Mouse (Mus musculus): Measurements from ENCODE around the gene Stk39. TPM values are rescaled to one million over a fixed set of nuclear protein-coding genes. Genes with fewer than 3 reads are reported as not detected.

Stk39 gene
- polyA plus RNA-seq, 1 experiment from 2014 or later, result 1.9 TPM

GRCm38 (mm10) chr2:68270836-68271235 is 201.2 kb downstream of the Stk39 start:
- Histone ChIP-seq H3K36me3 (no peaks in the 10 kb centered on the region), H3K27me3 (no peaks in the 10 kb centered on the region), H3K4me3 (replicated peaks) (no peak overlapping the region), H3K4me2 (no peak overlapping the region), H3K4me1 (replicated peaks) (no peaks in the 10 kb centered on the region), H3K9ac (no peak overlapping the region), H3K9me3 (replicated peaks) (no peaks in the 10 kb centered on the region), H3K27ac (no peak overlapping the region)
- ATAC-seq (ENCODE audit: low read depth) (no peak), DNase-seq (no peak)
- WGBS (ENCODE audit: insufficient replicate concordance), result 77% methylated on average over 6 of the region's 6 CpGs

GRCm38 (mm10) chr2:68269646-68270045 is 202.4 kb downstream of the Stk39 start:
- H3K4me1 ChIP-seq (replicated peaks), result no peaks in the 10 kb centered on the region

GRCm38 (mm10) chr2:68264826-68265225 is 207.2 kb downstream of the Stk39 start:
- DNase-seq (no peak), ATAC-seq (ENCODE audit: low read depth) (no peak)
- Histone ChIP-seq H3K27me3 (no peaks in the 10 kb centered on the region), H3K9ac (no peak overlapping the region), H3K4me3 (replicated peaks) (no peak overlapping the region), H3K36me3 (no peaks in the 10 kb centered on the region), H3K27ac (no peak overlapping the region), H3K4me1 (replicated peaks) (no peaks in the 10 kb centered on the region), H3K9me3 (replicated peaks) (no peaks in the 10 kb centered on the region), H3K4me2 (no peak overlapping the region)
- 72% methylated on average over 5 of the region's 5 CpGs for WGBS (ENCODE audit: insufficient replicate concordance)

More at GRCm38 (mm10) chr2:68269646-68270045, 202.4 kb downstream of the Stk39 start:
- no peak for DNase-seq
- Histone ChIP-seq H3K27ac (no peak overlapping the region), H3K9me3 (replicated peaks) (no peaks in the 10 kb centered on the region), H3K4me2 (no peak overlapping the region), H3K36me3 (no peaks in the 10 kb centered on the region), H3K27me3 (no peaks in the 10 kb centered on the region), H3K4me3 (replicated peaks) (no peak overlapping the region), H3K9ac (no peak overlapping the region)
- 80% methylated on average over 4 of the region's 4 CpGs for WGBS (ENCODE audit: insufficient replicate concordance)
- ATAC-seq (ENCODE audit: low read depth), result no peak

- no peaks in the 10 kb centered on the region for H3K27me3 ChIP-seq
Observed at GRCm38 (mm10) chr2:68260911-68261310, 211.2 kb downstream of the Stk39 start.

GRCm38 (mm10) chr2:68257571-68257970 is 214.5 kb downstream of the Stk39 start:
- Histone ChIP-seq H3K27me3 (no peaks in the 10 kb centered on the region), H3K4me1 (replicated peaks) (no peaks in the 10 kb centered on the region), H3K4me2 (no peak overlapping the region), H3K9ac (no peak overlapping the region), H3K36me3 (no peaks in the 10 kb centered on the region), H3K27ac (no peak overlapping the region), H3K4me3 (replicated peaks) (no peak overlapping the region), H3K9me3 (replicated peaks) (no peaks in the 10 kb centered on the region)
- 65% methylated on average over 6 of the region's 6 CpGs for WGBS (ENCODE audit: insufficient replicate concordance)
- DNase-seq (no peak), ATAC-seq (ENCODE audit: low read depth) (no peak)

More at GRCm38 (mm10) chr2:68260911-68261310, 211.2 kb downstream of the Stk39 start:
- Histone ChIP-seq H3K9ac (no peak overlapping the region), H3K4me3 (replicated peaks) (no peak overlapping the region), H3K27ac (no peak overlapping the region), H3K9me3 (replicated peaks) (no peaks in the 10 kb centered on the region), H3K4me2 (no peak overlapping the region), H3K36me3 (no peaks in the 10 kb centered on the region), H3K4me1 (replicated peaks) (no peaks in the 10 kb centered on the region)
- ATAC-seq (ENCODE audit: low read depth) (no peak), DNase-seq (no peak)
- 78% methylated on average over 2 of the region's 2 CpGs for WGBS (ENCODE audit: insufficient replicate concordance)

GRCm38 (mm10) chr2:68256472-68256871 is 215.6 kb downstream of the Stk39 start:
- Histone ChIP-seq H3K9me3 (replicated peaks) (no peaks in the 10 kb centered on the region), H3K36me3 (no peaks in the 10 kb centered on the region), H3K4me1 (replicated peaks) (no peaks in the 10 kb centered on the region), H3K4me3 (replicated peaks) (no peak overlapping the region), H3K27me3 (no peaks in the 10 kb centered on the region), H3K9ac (no peak overlapping the region), H3K27ac (no peak overlapping the region), H3K4me2 (no peak overlapping the region)
- DNase-seq, result no peak
- WGBS (ENCODE audit: insufficient replicate concordance), result 66% methylated on average over 8 of the region's 8 CpGs
- no peak for ATAC-seq (ENCODE audit: low read depth)

GRCm38 (mm10) chr2:68254756-68255155 is 217.3 kb downstream of the Stk39 start:
- no peaks in the 10 kb centered on the region for H3K9me3 ChIP-seq (replicated peaks)
- ATAC-seq (ENCODE audit: low read depth), result no peak
- H3K36me3 ChIP-seq, result no peaks in the 10 kb centered on the region
- no peaks in the 10 kb centered on the region for H3K4me1 ChIP-seq (replicated peaks)
- H3K4me3 ChIP-seq (replicated peaks), result no peak overlapping the region
- H3K9ac ChIP-seq, result no peak overlapping the region
- H3K4me2 ChIP-seq, result no peak overlapping the region
- no peaks in the 10 kb centered on the region for H3K27me3 ChIP-seq
- no peak for DNase-seq
- 58% methylated on average over 4 of the region's 4 CpGs for WGBS (ENCODE audit: insufficient replicate concordance)
- H3K27ac ChIP-seq, result no peak overlapping the region

- Histone ChIP-seq H3K27ac (no peak overlapping the region), H3K4me3 (replicated peaks) (no peak overlapping the region), H3K4me1 (replicated peaks) (no peaks in the 10 kb centered on the region), H3K9me3 (replicated peaks) (no peaks in the 10 kb centered on the region), H3K9ac (no peak overlapping the region), H3K4me2 (no peak overlapping the region), H3K27me3 (no peaks in the 10 kb centered on the region), H3K36me3 (no peaks in the 10 kb centered on the region)
- DNase-seq (no peak), ATAC-seq (ENCODE audit: low read depth) (no peak)
- WGBS (ENCODE audit: insufficient replicate concordance), result 58% methylated on average over 2 of the region's 2 CpGs
Observed at GRCm38 (mm10) chr2:68253222-68253621, 218.8 kb downstream of the Stk39 start.

GRCm38 (mm10) chr2:68252048-68252758 is 219.9 kb downstream of the Stk39 start:
- H3K36me3 ChIP-seq, result no peaks in the 10 kb centered on the region
- no peaks in the 10 kb centered on the region for H3K9me3 ChIP-seq (replicated peaks)
- H3K4me2 ChIP-seq, result no peak overlapping the region
- H3K9ac ChIP-seq, result no peak overlapping the region
- no peaks in the 10 kb centered on the region for H3K27me3 ChIP-seq
- H3K4me1 ChIP-seq (replicated peaks), result no peaks in the 10 kb centered on the region
- H3K27ac ChIP-seq, result no peak overlapping the region
- no peak for ATAC-seq (ENCODE audit: low read depth)
- H3K4me3 ChIP-seq (replicated peaks), result no peak overlapping the region
- 63% methylated on average over 6 of the region's 6 CpGs for WGBS (ENCODE audit: insufficient replicate concordance)
- no peak for DNase-seq

- DNase-seq, result no peak
- Histone ChIP-seq H3K36me3 (no peaks in the 10 kb centered on the region), H3K27me3 (no peaks in the 10 kb centered on the region), H3K4me2 (no peak overlapping the region), H3K27ac (no peak overlapping the region), H3K9ac (no peak overlapping the region), H3K4me1 (replicated peaks) (no peaks in the 10 kb centered on the region), H3K9me3 (replicated peaks) (no peaks in the 10 kb centered on the region), H3K4me3 (replicated peaks) (no peak overlapping the region)
- ATAC-seq (ENCODE audit: low read depth), result no peak
- 77% methylated on average over 10 of the region's 10 CpGs for WGBS (ENCODE audit: insufficient replicate concordance)
Observed at GRCm38 (mm10) chr2:68250897-68251296, 221.2 kb downstream of the Stk39 start.

GRCm38 (mm10) chr2:68249855-68250424 is 222.1 kb downstream of the Stk39 start:
- Histone ChIP-seq H3K27me3 (no peaks in the 10 kb centered on the region), H3K4me3 (replicated peaks) (no peak overlapping the region), H3K4me1 (replicated peaks) (no peaks in the 10 kb centered on the region), H3K9ac (no peak overlapping the region), H3K27ac (no peak overlapping the region), H3K4me2 (no peak overlapping the region), H3K36me3 (no peaks in the 10 kb centered on the region), H3K9me3 (replicated peaks) (no peaks in the 10 kb centered on the region)
- no peak for DNase-seq
- no peak for ATAC-seq (ENCODE audit: low read depth)
- 61% methylated on average over 4 of the region's 4 CpGs for WGBS (ENCODE audit: insufficient replicate concordance)

GRCm38 (mm10) chr2:68246284-68246683 is 225.8 kb downstream of the Stk39 start:
- WGBS (ENCODE audit: insufficient replicate concordance), result 37% methylated on average over 3 of the region's 3 CpGs
- Histone ChIP-seq H3K36me3 (no peaks in the 10 kb centered on the region), H3K4me2 (no peak overlapping the region), H3K27ac (no peak overlapping the region), H3K9me3 (replicated peaks) (no peaks in the 10 kb centered on the region), H3K9ac (no peak overlapping the region), H3K4me1 (replicated peaks) (no peaks in the 10 kb centered on the region), H3K27me3 (no peaks in the 10 kb centered on the region), H3K4me3 (replicated peaks) (no peak overlapping the region)
- DNase-seq (no peak), ATAC-seq (ENCODE audit: low read depth) (no peak)
